Mouse (Mus musculus) Muller cell, postnatal 12 days (primary cell): Measurements from ENCODE around the gene Srpx.

Experiments
- DNase-seq: peaks from one replicate; pipeline ENCODE4 v3.0.0-alpha.2; 2015; ENCODE audit errors: inconsistent ontology term

Gene Srpx

GRCm38 (mm10) chrX:10117065-10117719 lies at the start of gene Srpx:
Srpx (minus strand) TSS chrX:10117709.
- DNase-seq = no peak

- no peak for DNase-seq
Measured at GRCm38 (mm10) chrX:10152390-10152789, 34.9 kb upstream of the Srpx start.

GRCm38 (mm10) chrX:10115780-10116179 lies 1.7 kb downstream of the Srpx start:
- DNase-seq = no peak

GRCm38 (mm10) chrX:10110736-10111135 lies 6.8 kb downstream of the Srpx start:
- DNase-seq = peak; percentile 61

- peak; percentile 52 for DNase-seq
Measured at GRCm38 (mm10) chrX:10108558-10108957, 9.0 kb downstream of the Srpx start.

GRCm38 (mm10) chrX:10105475-10105874 lies 12.0 kb downstream of the Srpx start:
- peak; percentile 43 for DNase-seq

- DNase-seq = no peak
Measured at GRCm38 (mm10) chrX:10102739-10103138, 14.8 kb downstream of the Srpx start.

GRCm38 (mm10) chrX:10095797-10096196 lies 21.7 kb downstream of the Srpx start:
- no peak for DNase-seq

GRCm38 (mm10) chrX:10080385-10080784 lies 37.1 kb downstream of the Srpx start:
- no peak for DNase-seq

- no peak for DNase-seq
Measured at GRCm38 (mm10) chrX:10079981-10080380, 37.5 kb downstream of the Srpx start.

GRCm38 (mm10) chrX:10073966-10074365 lies 43.5 kb downstream of the Srpx start:
- no peak for DNase-seq

- DNase-seq = no peak
Measured at GRCm38 (mm10) chrX:10071529-10071928, 46.0 kb downstream of the Srpx start.

GRCm38 (mm10) chrX:10070689-10071088 lies 46.8 kb downstream of the Srpx start:
- peak; percentile 22 for DNase-seq

GRCm38 (mm10) chrX:10069405-10069804 lies 48.1 kb downstream of the Srpx start:
- DNase-seq = no peak

- DNase-seq = peak; percentile 39
Measured at GRCm38 (mm10) chrX:10063781-10064180, 53.7 kb downstream of the Srpx start.

- DNase-seq = no peak
Measured at GRCm38 (mm10) chrX:10063361-10063760, 54.1 kb downstream of the Srpx start.

- peak; percentile 6 for DNase-seq
Measured at GRCm38 (mm10) chrX:10062201-10062600, 55.3 kb downstream of the Srpx start.

- no peak for DNase-seq
Measured at GRCm38 (mm10) chrX:10034666-10035065, 82.8 kb downstream of the Srpx start.

- no peak for DNase-seq
Measured at GRCm38 (mm10) chrX:10010202-10010601, 107.3 kb downstream of the Srpx start.

- DNase-seq = no peak
Measured at GRCm38 (mm10) chrX:10007675-10008270, 109.7 kb downstream of the Srpx start.

- DNase-seq = peak; percentile 62
Measured at GRCm38 (mm10) chrX:10005946-10006345, 111.6 kb downstream of the Srpx start.

- peak; percentile 8 for DNase-seq
Measured at GRCm38 (mm10) chrX:10000718-10001117, 116.8 kb downstream of the Srpx start.
